Mouse (Mus musculus) lung, postnatal 0 days (tissue): ENCODE measurements at regions not wholly inside any gene's neighbourhood (a gene's known extent, or its start where the extent isn't known, plus 50 kb on each side); places are given as distances from the start of the nearest gene placed in this dataset.

Source experiments
- CTCF ChIP-seq: IDR thresholded peaks from 2 replicates; pipeline ENCODE4 v1.5.1; 2016; ENCODE audit warnings: antibody characterized with exemption, mild to moderate bottlenecking
- EP300 ChIP-seq: IDR thresholded peaks from 2 replicates; pipeline ENCODE4 v1.6.1; 2016; ENCODE audit warnings: antibody characterized with exemption, mild to moderate bottlenecking, control low read depth

DNA sequence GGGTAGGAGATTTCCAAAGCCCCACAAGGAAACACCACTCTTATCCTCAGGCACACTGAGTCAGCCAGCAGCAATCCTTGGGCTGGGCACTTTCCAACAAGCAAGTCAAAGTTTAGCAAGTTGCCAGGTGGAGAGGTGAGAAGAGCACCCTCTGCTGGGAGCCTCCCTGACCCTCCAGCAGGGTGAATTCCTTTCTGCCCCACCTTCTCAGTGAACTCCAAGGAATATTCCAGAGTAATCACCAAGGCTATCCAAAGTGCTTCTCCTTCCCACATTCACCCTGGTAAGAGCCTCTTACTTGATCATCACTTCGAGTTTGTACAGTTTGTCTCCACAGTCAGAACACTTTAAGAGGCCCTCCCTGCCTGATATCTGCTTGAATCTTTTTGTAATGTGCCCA, 162.8 kb upstream of the Slc24a5 start:
- TF ChIP-seq CTCF = peak; percentile 61
- TF ChIP-seq EP300 = peak; percentile 95
